Mouse (Mus musculus): ENCODE data around the gene Gnai1.
A peak's percentile ranks its signal among the peaks of the same experiment; 100 is the strongest.
"Not testable (repeated sequence)": the region's sequence is repeated elsewhere in the genome, so short reads cannot be mapped to it uniquely, and the experiment has no call there.

Gene Gnai1

DNA sequence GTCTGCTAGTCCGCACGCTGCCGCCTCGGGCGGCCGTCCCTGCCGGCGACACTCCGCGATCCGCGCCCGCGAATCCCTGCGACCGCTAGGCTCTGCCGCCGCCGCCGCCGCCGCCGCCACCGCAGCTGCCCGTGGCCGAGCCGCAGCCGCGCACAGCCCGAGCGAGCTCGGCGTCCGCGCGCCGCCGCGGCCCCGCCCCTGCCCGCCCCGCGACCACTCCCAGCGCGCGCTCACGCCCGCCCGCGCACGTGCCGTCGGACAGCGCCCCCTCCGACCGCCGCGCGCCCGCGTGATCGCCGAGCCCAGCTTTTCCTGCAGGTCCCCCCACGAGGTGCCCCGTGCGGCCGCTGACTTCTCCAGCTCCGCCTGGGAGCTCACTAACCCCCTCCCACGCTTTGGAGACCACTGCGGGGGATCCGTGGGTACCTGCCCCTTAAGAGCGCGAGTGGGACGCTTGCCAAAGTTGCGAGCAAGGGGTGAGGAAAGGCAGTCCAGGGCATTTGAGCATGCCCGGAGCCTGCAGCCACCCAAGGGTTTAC lies at the start of gene Gnai1:
TSS of gene Gnai1 (minus strand) at position 75 of the 539 bp plus-strand sequence.
- peak; percentile 90 for DNase-seq

DNA sequence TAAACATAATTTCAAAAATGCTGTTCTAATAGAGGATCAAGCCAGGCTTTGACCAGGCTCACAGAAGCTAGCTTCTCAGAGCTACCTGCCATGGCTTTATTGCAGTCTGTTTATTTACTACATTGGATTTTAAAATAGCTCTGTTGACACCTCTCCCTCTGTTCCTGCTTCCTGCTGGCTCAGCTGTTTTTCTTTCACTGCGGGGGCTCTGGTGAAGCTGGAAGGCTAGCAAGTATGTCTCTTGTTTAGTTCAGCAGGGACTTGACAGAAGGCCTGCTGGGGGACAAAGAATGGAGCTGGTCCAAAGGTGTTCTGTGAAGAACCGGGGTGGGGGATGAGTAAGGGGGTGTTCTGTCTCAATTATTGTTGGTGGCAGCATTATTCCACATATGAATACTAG lies 7.7 kb upstream of the Gnai1 start:
- peak; percentile 88 for DNase-seq

GRCm38 (mm10) chr5:18365460-18365859 lies 5.3 kb upstream of the Gnai1 start:
- DNase-seq, result peak; percentile 74

DNA sequence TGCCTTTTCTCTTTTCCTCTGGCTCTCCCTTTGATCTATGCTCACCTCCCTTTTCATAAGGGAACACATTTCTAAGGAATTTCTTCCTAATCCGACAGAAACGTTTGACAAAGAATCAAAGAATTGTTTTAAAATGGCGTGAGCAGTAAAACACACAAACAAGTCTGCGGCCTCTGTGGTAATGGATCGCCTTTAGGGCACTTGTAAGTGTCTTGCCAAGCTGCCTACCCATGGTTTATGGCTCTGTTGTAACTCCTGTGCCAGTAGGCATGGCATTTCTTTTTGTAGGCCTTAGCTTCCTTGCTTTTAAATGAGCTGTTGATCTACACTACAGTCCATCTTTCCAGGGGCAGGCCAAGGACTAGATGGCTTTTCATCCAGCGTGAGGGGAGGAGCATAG lies 801 bp upstream of the Gnai1 start:
- DNase-seq, result no peak

- DNase-seq, result peak; percentile 72
These were observed 527 bp downstream of the Gnai1 start for GRCm38 (mm10) chr5:18359376-18360280.

- no peak for DNase-seq
These were observed 1.4 kb downstream of the Gnai1 start for GRCm38 (mm10) chr5:18358778-18359177.

- peak; percentile 55 for DNase-seq
These were observed 2.0 kb downstream of the Gnai1 start for GRCm38 (mm10) chr5:18358191-18358590.

GRCm38 (mm10) chr5:18347297-18347696 lies 12.9 kb downstream of the Gnai1 start:
- DNase-seq, result peak; percentile 50

- peak; percentile 60 for DNase-seq
These were observed 16.6 kb downstream of the Gnai1 start for GRCm38 (mm10) chr5:18343455-18344142.

DNA sequence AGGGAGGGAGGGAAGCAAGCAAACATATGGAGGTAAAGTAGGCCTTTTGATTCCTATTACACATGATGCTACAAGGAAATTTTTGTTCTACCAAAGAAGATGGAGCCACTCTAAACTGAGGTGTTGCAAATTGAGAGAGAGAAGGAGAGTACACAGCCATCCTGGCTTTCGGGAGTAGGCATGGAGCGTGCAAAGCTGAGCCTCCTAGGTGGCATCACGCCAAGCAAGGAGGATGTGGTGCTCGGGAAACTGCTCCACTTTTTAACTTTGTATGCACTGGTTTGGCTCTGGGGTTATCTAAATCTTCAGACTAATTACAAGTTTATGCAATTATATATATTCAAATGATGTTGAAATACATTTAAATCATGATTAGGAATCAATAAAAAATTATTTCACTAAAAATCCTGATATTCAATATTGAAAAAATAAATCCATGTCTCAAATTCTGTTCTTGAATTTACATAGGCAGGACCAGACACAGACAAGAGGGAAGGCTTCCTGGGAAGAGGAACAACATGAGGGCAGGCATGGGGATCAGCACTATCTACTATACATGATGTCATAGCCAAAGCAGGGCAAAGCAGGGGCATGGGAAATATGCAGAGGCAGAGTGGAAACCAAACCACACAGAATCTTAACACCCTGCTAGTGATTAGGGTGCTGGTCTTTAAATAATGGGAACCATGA lies 17.2 kb downstream of the Gnai1 start:
- DNase-seq, result peak; percentile 62

DNA sequence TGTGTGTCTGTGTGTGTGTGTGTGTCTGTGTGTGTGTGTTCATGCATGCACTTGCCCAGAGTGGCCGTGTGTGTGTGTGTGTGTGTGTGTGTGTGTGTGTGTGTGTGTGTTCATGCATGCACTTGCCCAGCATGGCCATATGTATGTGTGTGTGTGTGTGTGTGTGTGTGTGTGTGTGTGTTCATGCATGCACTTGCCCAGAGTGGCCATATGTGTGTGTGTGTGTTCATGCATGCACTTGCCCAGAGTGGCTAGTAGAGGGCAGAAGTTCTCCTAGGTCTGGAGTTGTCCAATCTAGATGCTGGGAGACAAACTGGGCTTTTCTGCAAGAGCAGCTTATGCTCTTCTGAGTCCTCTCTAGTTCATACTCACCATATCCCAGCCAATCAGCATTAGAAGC lies 18.3 kb downstream of the Gnai1 start:
- not testable (repeated sequence) for DNase-seq

GRCm38 (mm10) chr5:18332256-18332655 lies 27.9 kb downstream of the Gnai1 start:
- no peak for DNase-seq

DNA sequence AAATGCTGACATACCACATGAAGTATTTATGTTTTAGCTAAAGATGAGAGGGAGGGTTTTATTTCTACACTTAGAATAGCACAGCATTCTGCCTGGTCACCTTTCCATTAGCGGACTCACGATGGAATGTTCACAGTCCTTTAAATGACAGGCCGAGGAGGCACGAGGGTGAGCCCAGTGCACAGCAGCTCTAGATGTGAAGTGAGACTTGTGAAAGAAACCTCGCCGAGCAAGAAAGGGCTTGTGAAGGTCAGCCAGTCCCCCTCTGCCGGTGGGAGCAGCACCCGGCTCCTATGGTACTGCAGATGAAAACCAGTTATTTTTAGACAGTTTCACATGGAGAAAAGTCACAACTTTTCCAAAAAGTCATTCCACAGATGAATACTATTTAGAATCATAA lies 29.4 kb downstream of the Gnai1 start:
- DNase-seq, result no peak

- DNase-seq, result no peak
These were observed 34.0 kb downstream of the Gnai1 start for GRCm38 (mm10) chr5:18326159-18326558.

GRCm38 (mm10) chr5:18323534-18323933 lies 36.6 kb downstream of the Gnai1 start:
- DNase-seq, result no peak

- no peak for DNase-seq
These were observed 38.5 kb downstream of the Gnai1 start for GRCm38 (mm10) chr5:18321661-18322060.

GRCm38 (mm10) chr5:18318846-18319245 lies 41.3 kb downstream of the Gnai1 start:
- DNase-seq, result no peak

DNA sequence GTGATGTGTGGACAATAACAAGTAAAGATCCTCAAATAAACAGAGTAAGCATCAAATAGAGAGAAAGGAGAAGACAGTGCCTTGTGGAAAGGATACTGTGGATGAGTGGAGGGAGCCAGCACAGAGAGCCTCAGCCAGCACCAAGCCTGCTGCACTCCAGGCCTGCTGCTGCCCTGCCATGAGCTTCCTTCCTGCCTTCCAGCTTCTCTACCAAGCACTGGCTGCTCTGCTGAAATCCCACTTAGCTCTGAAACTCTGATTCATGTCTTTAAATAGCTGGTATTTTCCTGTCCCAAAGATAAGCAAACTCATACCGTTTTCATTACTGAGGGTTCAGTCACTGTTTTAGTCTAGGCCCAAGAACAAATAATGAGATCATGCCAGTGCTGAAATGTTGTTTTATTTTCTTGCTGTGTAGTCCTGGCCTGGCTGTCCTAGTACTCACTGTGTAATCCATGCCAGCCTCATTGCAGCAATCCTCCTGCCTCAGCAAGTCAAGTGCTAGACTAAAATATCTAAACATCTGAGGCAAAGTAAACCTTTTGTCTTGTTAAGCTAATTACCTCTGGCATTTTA lies 52.8 kb downstream of the Gnai1 start:
- no peak for DNase-seq

- DNase-seq, result no peak
These were observed 63.6 kb downstream of the Gnai1 start for GRCm38 (mm10) chr5:18296584-18296983.

- DNase-seq, result no peak
These were observed 67.4 kb downstream of the Gnai1 start for GRCm38 (mm10) chr5:18292744-18293143.

- DNase-seq, result no peak
These were observed 70.6 kb downstream of the Gnai1 start for GRCm38 (mm10) chr5:18289530-18289929.

- DNase-seq, result peak; percentile 34
These were observed 71.5 kb downstream of the Gnai1 start for GRCm38 (mm10) chr5:18288694-18289093.

DNA sequence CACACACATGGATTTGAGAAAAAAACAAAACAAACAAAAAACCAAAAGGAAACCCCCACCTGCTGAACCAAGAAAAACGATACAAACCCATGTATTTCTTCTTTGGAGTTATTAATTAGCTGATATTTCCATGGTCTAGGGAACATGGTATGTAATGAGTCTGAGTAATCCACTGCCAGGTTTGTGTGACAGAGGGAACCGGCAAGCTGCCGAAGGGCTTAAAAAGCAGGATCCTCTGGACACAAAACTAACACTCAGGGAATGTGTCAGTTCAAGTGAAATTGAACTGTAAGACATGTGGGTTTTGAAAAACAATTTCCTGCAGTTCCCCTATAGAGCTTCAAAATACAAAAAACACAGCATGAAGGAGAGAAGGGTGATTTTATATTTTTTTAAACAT lies 72.1 kb downstream of the Gnai1 start:
- DNase-seq, result no peak

All from cerebellum, adult 11-12 months (tissue).